Mouse (Mus musculus): ENCODE measurements around the gene Abhd12b. TPM values are rescaled to one million over a fixed set of nuclear protein-coding genes. Genes with fewer than 3 reads are reported as not detected.
A peak's percentile ranks its signal among the peaks of the same experiment; 100 is the strongest.

The Abhd12b gene
- total RNA-seq, 1 experiment, result not detected

DNA sequence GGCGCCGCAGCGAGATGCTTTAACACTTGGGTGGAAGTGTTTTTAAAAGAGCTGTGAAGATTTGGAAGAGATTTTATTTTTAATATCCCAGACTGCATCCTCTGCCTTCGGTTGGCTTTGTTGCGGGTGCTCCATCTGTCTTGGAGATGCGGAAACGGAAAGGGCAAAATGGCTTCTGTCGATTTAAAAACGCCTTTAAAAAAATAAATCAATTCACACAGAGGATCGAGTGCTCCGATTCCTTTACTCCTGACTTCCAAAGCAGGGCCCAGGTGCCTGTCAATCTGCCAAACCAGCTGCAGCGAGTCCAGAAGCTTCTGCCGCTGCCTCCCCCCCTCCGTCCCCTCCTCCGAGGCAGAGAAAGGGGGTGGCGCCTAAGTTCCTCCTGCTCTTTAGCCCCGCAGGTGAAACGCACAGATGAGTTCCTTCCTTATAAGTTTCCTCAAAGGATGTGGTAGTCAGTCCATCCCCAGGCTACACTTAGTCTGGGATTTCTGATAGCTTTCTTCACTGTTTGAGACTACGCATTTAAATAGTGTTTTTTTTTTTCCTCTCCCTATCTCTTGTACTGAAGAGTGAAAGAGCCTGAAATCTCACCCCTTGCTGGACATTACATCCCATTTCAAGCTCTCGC, 22.8 kb upstream of the Abhd12b start:
- Histone ChIP-seq H3K4me3 (ENCODE audit: insufficient read depth in 1 of 2, low read depth in 1 of 2, low read length in 2 of 2, poor library complexity in 1 of 2, severe bottlenecking in 1 of 2) (peak overlapping the region in 1 of 2 experiments; percentile 23; a peak in 2 of 4 replicates), H3K36me3 (ENCODE audit: control insufficient read depth, insufficient read depth, low read length, poor library complexity, severe bottlenecking) (no peaks in the 10 kb centered on the region), H3K27ac (ENCODE audit: insufficient read depth, low read depth, low read length, poor library complexity, severe bottlenecking) (no peak overlapping the region), H3K4me1 (ENCODE audit: control insufficient read depth in 2 of 2, insufficient read depth in 2 of 2, low read length in 2 of 2, poor library complexity in 1 of 2) (peaks cover 0 to 2% of the 10 kb centered on the region in 2 experiments; a peak in 1 of 4 replicates), H3K9me3 (ENCODE audit: control insufficient read depth, insufficient read depth, low read depth, low read length) (no peaks in the 10 kb centered on the region), H3K9ac (ENCODE audit: insufficient read depth, low read depth, low read length, poor library complexity, severe bottlenecking) (no peak overlapping the region)
- DNase-seq (ENCODE audit: low read depth, low spot score), result no peak
- in situ Hi-C loops (cut with MboI; ENCODE audit: low sequenced_read_pairs in 2 of 2, unreplicated experiment in 2 of 2), result no loop called here
- no peak for TF ChIP-seq ZNF384 (IDR thresholded peaks at IDR 0.05; ENCODE audit: low read depth, low read length)
- no peak for TF ChIP-seq CHD2 (IDR thresholded peaks at IDR 0.05; ENCODE audit: low read depth, low read length)
- no peak for TF ChIP-seq MAFK (IDR thresholded peaks at IDR 0.05; ENCODE audit: insufficient read depth, low read depth, low read length)
- no peak for TF ChIP-seq HCFC1 (IDR thresholded peaks at IDR 0.05; ENCODE audit: borderline replicate concordance, insufficient read depth, low read length)
- no peak for TF ChIP-seq ZC3H11A (IDR thresholded peaks at IDR 0.05; ENCODE audit: borderline replicate concordance, low read depth, low read length)

DNA sequence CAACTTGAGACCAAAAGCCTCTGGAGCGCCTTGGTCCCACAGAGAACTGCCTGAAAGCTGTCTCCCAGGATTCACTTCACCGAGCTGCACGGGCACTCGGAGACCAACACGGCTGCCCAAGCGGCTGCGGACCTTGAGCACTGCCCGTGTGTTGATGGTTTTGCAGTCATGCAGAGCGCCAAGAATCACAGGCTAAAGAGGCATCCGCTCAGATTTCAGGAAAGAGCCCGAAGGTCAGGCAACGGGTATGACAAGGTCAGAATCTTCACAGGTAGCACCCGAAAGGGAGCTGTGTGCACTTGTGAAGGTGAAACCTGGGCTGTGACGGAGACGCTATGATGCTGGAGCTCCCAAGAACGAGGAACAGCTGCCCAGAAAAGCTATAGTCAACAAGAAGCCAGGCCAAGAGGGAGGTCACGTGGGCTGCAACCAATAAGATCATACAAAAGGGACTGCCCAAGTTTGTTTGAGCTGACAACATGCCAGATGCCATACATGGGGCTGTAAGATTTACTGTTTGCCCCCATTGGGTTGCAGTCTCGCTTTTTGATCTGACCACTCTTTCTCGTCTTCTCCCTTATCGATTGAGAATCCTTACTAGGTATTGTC, 19.2 kb upstream of the Abhd12b start:
- in situ Hi-C loops (cut with MboI; ENCODE audit: low sequenced_read_pairs in 2 of 2, unreplicated experiment in 2 of 2), result no loop called here
- H3K27ac ChIP-seq (ENCODE audit: insufficient read depth, low read depth, low read length, poor library complexity, severe bottlenecking), result no peak overlapping the region
- TF ChIP-seq ZNF384 (IDR thresholded peaks at IDR 0.05; ENCODE audit: low read depth, low read length) (no peak), CHD2 (IDR thresholded peaks at IDR 0.05; ENCODE audit: low read depth, low read length) (no peak), ZC3H11A (IDR thresholded peaks at IDR 0.05; ENCODE audit: borderline replicate concordance, low read depth, low read length) (no peak), HCFC1 (IDR thresholded peaks at IDR 0.05; ENCODE audit: borderline replicate concordance, insufficient read depth, low read length) (no peak), MAFK (IDR thresholded peaks at IDR 0.05; ENCODE audit: insufficient read depth, low read depth, low read length) (no peak)

DNA sequence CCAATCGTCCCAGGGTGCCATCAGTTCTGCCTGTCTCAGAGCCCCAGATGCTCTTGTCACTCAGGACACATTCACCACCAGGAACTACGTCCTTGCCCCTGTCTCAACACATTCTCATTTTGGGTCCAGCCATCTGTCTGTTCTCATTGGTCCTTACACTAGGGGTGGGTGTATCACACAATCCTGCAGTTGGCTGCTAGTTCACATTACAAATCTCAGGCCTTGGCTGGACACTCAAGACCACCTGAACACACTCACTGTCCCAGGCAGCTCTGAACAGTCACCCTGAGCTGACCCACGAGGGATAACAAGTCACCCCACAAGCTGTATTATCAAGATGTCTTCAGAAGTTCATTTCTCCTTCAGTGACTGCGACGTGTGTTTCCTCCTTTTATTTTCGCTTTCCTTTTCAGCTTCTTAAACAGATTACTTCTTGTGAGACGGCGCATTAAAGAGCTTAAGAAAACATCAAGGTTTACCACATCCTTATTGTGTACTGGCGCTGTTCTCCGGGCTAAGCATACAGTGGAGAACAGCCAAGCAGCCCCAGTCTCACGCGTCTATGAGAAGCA, 17.7 kb upstream of the Abhd12b start:
- Histone ChIP-seq H3K4me3 (ENCODE audit: insufficient read depth in 1 of 2, low read depth in 1 of 2, low read length in 2 of 2, poor library complexity in 1 of 2, severe bottlenecking in 1 of 2) (no peak overlapping the region), H3K9me3 (ENCODE audit: control insufficient read depth, insufficient read depth, low read depth, low read length) (no peaks in the 10 kb centered on the region), H3K36me3 (ENCODE audit: control insufficient read depth, insufficient read depth, low read length, poor library complexity, severe bottlenecking) (no peaks in the 10 kb centered on the region), H3K9ac (ENCODE audit: insufficient read depth, low read depth, low read length, poor library complexity, severe bottlenecking) (no peak overlapping the region), H3K4me1 (ENCODE audit: control insufficient read depth in 2 of 2, insufficient read depth in 2 of 2, low read length in 2 of 2, poor library complexity in 1 of 2) (no peaks in the 10 kb centered on the region), H3K27ac (ENCODE audit: insufficient read depth, low read depth, low read length, poor library complexity, severe bottlenecking) (no peak overlapping the region)
- DNase-seq (ENCODE audit: low read depth, low spot score), result no peak
- in situ Hi-C loops (cut with MboI; ENCODE audit: low sequenced_read_pairs in 2 of 2, unreplicated experiment in 2 of 2), result no loop called here
- TF ChIP-seq ZNF384 (IDR thresholded peaks at IDR 0.05; ENCODE audit: low read depth, low read length) (no peak), MAFK (IDR thresholded peaks at IDR 0.05; ENCODE audit: insufficient read depth, low read depth, low read length) (no peak), CHD2 (IDR thresholded peaks at IDR 0.05; ENCODE audit: low read depth, low read length) (no peak), ZC3H11A (IDR thresholded peaks at IDR 0.05; ENCODE audit: borderline replicate concordance, low read depth, low read length) (no peak), HCFC1 (IDR thresholded peaks at IDR 0.05; ENCODE audit: borderline replicate concordance, insufficient read depth, low read length) (no peak)

More for the DNA sequence above, 19.2 kb upstream of the Abhd12b start:
- H3K36me3 ChIP-seq (ENCODE audit: control insufficient read depth, insufficient read depth, low read length, poor library complexity, severe bottlenecking), result no peaks in the 10 kb centered on the region
- DNase-seq (ENCODE audit: low read depth, low spot score), result no peak
- H3K9me3 ChIP-seq (ENCODE audit: control insufficient read depth, insufficient read depth, low read depth, low read length), result no peaks in the 10 kb centered on the region
- H3K4me1 ChIP-seq (ENCODE audit: control insufficient read depth in 2 of 2, insufficient read depth in 2 of 2, low read length in 2 of 2, poor library complexity in 1 of 2), result peaks cover 0 to 2% of the 10 kb centered on the region in 2 experiments; a peak in 1 of 4 replicates
- no peak overlapping the region for H3K9ac ChIP-seq (ENCODE audit: insufficient read depth, low read depth, low read length, poor library complexity, severe bottlenecking)
- H3K4me3 ChIP-seq (ENCODE audit: insufficient read depth in 1 of 2, low read depth in 1 of 2, low read length in 2 of 2, poor library complexity in 1 of 2, severe bottlenecking in 1 of 2), result no peak overlapping the region

DNA sequence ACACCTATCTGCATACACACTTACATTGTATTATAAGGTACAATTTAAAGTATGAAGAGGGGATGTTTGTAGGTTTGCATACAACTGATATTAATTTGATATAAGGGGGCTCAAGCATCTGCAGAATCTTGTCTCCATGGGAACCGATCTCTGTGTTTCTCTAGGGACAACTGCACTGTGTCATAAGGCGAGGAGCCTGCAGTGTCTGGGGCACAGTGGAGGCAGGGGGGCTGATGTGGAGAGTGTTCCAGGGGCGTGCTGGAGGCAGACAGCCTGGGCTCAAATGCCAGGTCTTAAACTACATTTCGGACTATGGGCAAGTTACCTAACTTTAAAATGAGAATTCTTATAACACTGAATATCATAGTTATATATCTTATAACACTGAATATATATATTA, 16.8 kb upstream of the Abhd12b start:
- no peak for DNase-seq (ENCODE audit: low read depth, low spot score)

More for the DNA sequence above, 16.8 kb upstream of the Abhd12b start:
- H3K4me3 ChIP-seq (ENCODE audit: insufficient read depth in 1 of 2, low read depth in 1 of 2, low read length in 2 of 2, poor library complexity in 1 of 2, severe bottlenecking in 1 of 2), result no peak overlapping the region
- no peaks in the 10 kb centered on the region for H3K4me1 ChIP-seq (ENCODE audit: control insufficient read depth in 2 of 2, insufficient read depth in 2 of 2, low read length in 2 of 2, poor library complexity in 1 of 2)
- in situ Hi-C loops (cut with MboI; ENCODE audit: low sequenced_read_pairs in 2 of 2, unreplicated experiment in 2 of 2), result no loop called here
- no peak overlapping the region for H3K27ac ChIP-seq (ENCODE audit: insufficient read depth, low read depth, low read length, poor library complexity, severe bottlenecking)
- H3K9ac ChIP-seq (ENCODE audit: insufficient read depth, low read depth, low read length, poor library complexity, severe bottlenecking), result no peak overlapping the region
- H3K36me3 ChIP-seq (ENCODE audit: control insufficient read depth, insufficient read depth, low read length, poor library complexity, severe bottlenecking), result no peaks in the 10 kb centered on the region
- no peak for TF ChIP-seq MAFK (IDR thresholded peaks at IDR 0.05; ENCODE audit: insufficient read depth, low read depth, low read length)
- no peak for TF ChIP-seq ZNF384 (IDR thresholded peaks at IDR 0.05; ENCODE audit: low read depth, low read length)
- no peak for TF ChIP-seq CHD2 (IDR thresholded peaks at IDR 0.05; ENCODE audit: low read depth, low read length)
- TF ChIP-seq HCFC1 (IDR thresholded peaks at IDR 0.05; ENCODE audit: borderline replicate concordance, insufficient read depth, low read length), result no peak
- no peak for TF ChIP-seq ZC3H11A (IDR thresholded peaks at IDR 0.05; ENCODE audit: borderline replicate concordance, low read depth, low read length)
- H3K9me3 ChIP-seq (ENCODE audit: control insufficient read depth, insufficient read depth, low read depth, low read length), result no peaks in the 10 kb centered on the region

Measured in ES-E14 (cell line).